Mouse (Mus musculus) left cerebral cortex, adult 11 months (tissue): Measurements from ENCODE around the gene Tex10.
"Not testable (repeated sequence)": the region's sequence is repeated elsewhere in the genome, so short reads cannot be mapped to it uniquely, and the experiment has no call there.

Experiments
- DNase-seq: peaks from one replicate; pipeline ENCODE4 v3.0.0; 2022; ENCODE audit warnings: low spot score

Gene Tex10

GRCm38 (mm10) chr4:48405724-48406491, 67.4 kb downstream of the Tex10 start:
- not testable (repeated sequence) for DNase-seq

GRCm38 (mm10) chr4:48403066-48403640, 70.1 kb downstream of the Tex10 start:
- no peak for DNase-seq

GRCm38 (mm10) chr4:48396949-48397348, 76.3 kb downstream of the Tex10 start:
- no peak for DNase-seq

- no peak for DNase-seq
These were observed 90.8 kb downstream of the Tex10 start for GRCm38 (mm10) chr4:48382506-48382905.

GRCm38 (mm10) chr4:48380940-48381339, 92.3 kb downstream of the Tex10 start:
- peak; percentile 47 for DNase-seq
